Mouse (Mus musculus) forebrain, embryonic 14.5 days (tissue): ENCODE measurements around the gene Dppa2. TPM values are rescaled to one million over a fixed set of nuclear protein-coding genes. Genes with fewer than 3 reads are reported as not detected.
A peak's percentile ranks its signal among the peaks of the same experiment; 100 is the strongest.

Experiments used
- ATAC-seq: fragments of 200-750 bp; cut with Nextera tagmentation; 2 replicates; pipeline ENCODE4 v1.8.0; 2017; ENCODE audit warnings: mild to moderate bottlenecking, moderate library complexity
- DNase-seq: peaks from one replicate; pipeline ENCODE4 v3.0.0-alpha.2; 2015; ENCODE audit warnings: low spot score
- H3K27ac ChIP-seq: fragments of 300-500 bp; sonication (generic); 2 replicates; pipeline ENCODE4 v1.5.1; 2014; ENCODE audit warnings: low read depth, mild to moderate bottlenecking, control low read depth, low read length, moderate library complexity
- H3K27me3 ChIP-seq: fragments of 300-500 bp; sonication (generic); replicated peaks from 2 replicates; pipeline ENCODE4 v1.6.1; 2014; ENCODE audit warnings: low read length, control low read depth, mixed read lengths; ENCODE audit not compliant: control insufficient read depth, insufficient read depth
- H3K36me3 ChIP-seq: fragments of 300-500 bp; sonication (generic); 2 replicates; pipeline ENCODE4 v1.6.1; 2014; ENCODE audit warnings: low read length, control low read depth; ENCODE audit not compliant: control insufficient read depth, insufficient read depth
- H3K4me1 ChIP-seq: fragments of 300-500 bp; sonication (generic); 2 replicates; pipeline ENCODE4 v1.6.1; 2014; ENCODE audit warnings: antibody characterized with exemption, low read length, control low read depth; ENCODE audit not compliant: control insufficient read depth, insufficient read depth
- H3K4me2 ChIP-seq: fragments of 300-500 bp; sonication (generic); 2 replicates; pipeline ENCODE4 v1.6.1; 2014; ENCODE audit warnings: mild to moderate bottlenecking, control low read depth, low read length
- H3K4me3 ChIP-seq: fragments of 300-500 bp; sonication (generic); 2 replicates; pipeline ENCODE4 v1.5.1; 2014; ENCODE audit warnings: low read depth, low read length, control low read depth
- H3K9ac ChIP-seq: fragments of 300-500 bp; sonication (generic); 2 replicates; pipeline ENCODE4 v1.6.1; 2014; ENCODE audit warnings: mild to moderate bottlenecking, low read length, control low read depth, moderate library complexity
- H3K9me3 ChIP-seq: fragments of 300-500 bp; sonication (generic); replicated peaks from 2 replicates; pipeline ENCODE4 v1.6.1; 2016; ENCODE audit warnings: low read length, control low read depth, mixed read lengths; ENCODE audit not compliant: control insufficient read depth
- WGBS: fragments of 180-500 bp; shearing (Covaris S2); extraction: QIAGEN DNeasy Blood & Tissue Kit; methylation state at CpG from one replicate; pipeline ENCODE4 v1.1.7; 2014; 5-methylcytosine and 5-hydroxymethylcytosine counted together
- polyA plus RNA-seq: library from polyadenylated mRNA; unstranded; fragments of >200 nt; fragmentation: Nextera tagmentation; extraction: Ambion mirVana; gene quantifications from 2 replicates; pipeline ENCODE4 v1.2.1, GENCODE M21; 2014

Gene Dppa2
- polyA plus RNA-seq, 1 experiment from 2014 or later = not detected

DNA sequence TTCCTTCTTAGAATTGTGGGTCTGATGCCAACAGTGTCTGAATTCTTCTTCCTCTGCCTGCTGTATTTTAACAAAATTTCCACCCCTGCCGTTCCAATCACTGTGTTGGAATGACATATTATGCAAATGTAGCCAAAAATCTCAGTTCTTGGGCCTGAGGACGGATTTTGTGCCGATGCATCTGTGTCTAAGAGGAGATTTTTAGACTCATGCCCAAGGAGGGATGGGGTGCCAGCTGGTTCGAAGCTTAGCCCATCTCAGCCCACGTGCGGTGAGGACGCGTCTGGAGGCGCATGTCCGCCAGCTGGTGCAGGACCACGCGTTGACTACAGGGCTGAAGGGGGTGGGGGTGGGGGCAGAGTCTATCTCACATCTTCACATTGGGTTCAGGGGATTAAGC lies 57.2 kb downstream of the Dppa2 start:
- Histone ChIP-seq H3K36me3 (no peaks in the 10 kb centered on the region), H3K9ac (no peak overlapping the region), H3K9me3 (no peaks in the 10 kb centered on the region), H3K27me3 (no peaks in the 10 kb centered on the region), H3K27ac (no peak overlapping the region), H3K4me2 (no peak overlapping the region), H3K4me3 (no peak overlapping the region), H3K4me1 (no peaks in the 10 kb centered on the region)
- DNase-seq (peak; percentile 1), ATAC-seq (no peak)
- 89% methylated on average over 12 of the region's 12 CpGs for WGBS

DNA sequence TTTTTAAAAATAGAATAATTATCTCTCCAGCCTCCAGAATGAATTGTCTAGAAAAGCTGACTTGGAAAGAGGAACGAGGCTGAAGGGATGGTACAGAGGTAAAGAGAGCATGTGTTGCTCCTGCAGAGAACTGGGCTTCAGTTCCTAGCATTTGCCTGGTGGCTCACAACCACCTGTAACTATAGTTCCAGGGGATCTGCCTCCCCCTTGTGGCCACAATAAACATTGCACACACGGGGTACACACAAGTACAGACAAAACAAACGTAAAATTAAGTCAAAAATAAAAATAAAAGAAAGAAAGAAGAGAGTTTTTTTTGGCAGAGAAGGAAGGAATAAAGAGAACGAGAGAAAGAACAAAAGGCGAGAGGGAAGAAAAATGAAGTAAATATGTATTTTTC lies 63.1 kb downstream of the Dppa2 start:
- Histone ChIP-seq H3K4me3 (no peak overlapping the region), H3K27ac (no peak overlapping the region), H3K27me3 (no peaks in the 10 kb centered on the region), H3K36me3 (no peaks in the 10 kb centered on the region), H3K9me3 (no peaks in the 10 kb centered on the region), H3K9ac (no peak overlapping the region), H3K4me1 (no peaks in the 10 kb centered on the region), H3K4me2 (no peak overlapping the region)
- DNase-seq (no peak), ATAC-seq (no peak)
- WGBS = 94% methylated on average over 5 of the region's 5 CpGs

DNA sequence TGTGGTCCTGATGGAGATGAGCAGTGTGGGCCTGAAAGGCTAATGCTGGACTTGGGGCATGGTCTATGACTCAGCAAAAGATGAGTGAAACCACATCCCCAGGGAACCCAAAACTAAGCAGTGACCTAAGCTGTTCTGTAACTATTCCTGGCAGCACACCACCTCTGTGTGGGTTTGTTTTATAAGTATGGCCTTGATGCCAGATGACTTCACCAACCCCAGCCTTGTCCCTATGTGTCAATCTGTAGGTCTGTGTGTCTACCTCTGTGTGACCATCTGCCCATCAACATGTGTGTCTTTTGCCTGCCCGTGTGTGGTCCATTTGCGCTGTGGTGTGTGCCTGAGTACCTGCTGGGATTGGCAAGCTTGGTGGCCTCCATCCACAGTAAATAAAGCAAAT lies 64.4 kb downstream of the Dppa2 start:
- Histone ChIP-seq H3K36me3 (no peaks in the 10 kb centered on the region), H3K27me3 (no peaks in the 10 kb centered on the region), H3K4me2 (no peak overlapping the region), H3K27ac (no peak overlapping the region), H3K9ac (no peak overlapping the region), H3K9me3 (no peaks in the 10 kb centered on the region), H3K4me3 (no peak overlapping the region), H3K4me1 (no peaks in the 10 kb centered on the region)
- ATAC-seq (no peak), DNase-seq (no peak)
- 96% methylated on average over 2 of the region's 2 CpGs for WGBS

Other genes starting within 250 kb of the Dppa2 start
- gene Dppa4, start 20.2 kb upstream of the Dppa2 start, polyA plus RNA-seq = not detected in 2 replicates
- gene Gm5485, start 108.5 kb downstream of the Dppa2 start, polyA plus RNA-seq = not detected in 2 replicates
- 0.08 TPM in 1 of 2 replicates, not detected in the other for gene Morc1, start 127.3 kb downstream of the Dppa2 start, polyA plus RNA-seq